Mouse (Mus musculus) forebrain, embryonic 12.5 days (tissue): ENCODE results near the gene Ccdc102a. TPM values are rescaled to one million over a fixed set of nuclear protein-coding genes. Genes with fewer than 3 reads are reported as not detected.

Experiments used
- ATAC-seq: fragments of 200-750 bp; cut with Nextera tagmentation; 2 replicates; pipeline ENCODE4 v1.8.0; 2017; ENCODE audit warnings: moderate TSS enrichment; ENCODE audit not compliant: low FRiP score
- H3K27ac ChIP-seq: fragments of 300-500 bp; sonication (generic); 2 replicates; pipeline ENCODE4 v1.5.1; 2016; ENCODE audit warnings: mild to moderate bottlenecking
- H3K27me3 ChIP-seq: fragments of 300-500 bp; sonication (generic); 2 replicates; pipeline ENCODE4 v1.6.1; 2016; ENCODE audit warnings: mild to moderate bottlenecking
- H3K36me3 ChIP-seq: fragments of 300-500 bp; sonication (generic); replicated peaks from 2 replicates; pipeline ENCODE4 v1.6.1; 2016; ENCODE audit warnings: mild to moderate bottlenecking
- H3K4me1 ChIP-seq: fragments of 300-500 bp; sonication (generic); 2 replicates; pipeline ENCODE4 v1.6.1; 2016
- H3K4me2 ChIP-seq: fragments of 300-500 bp; sonication (generic); 2 replicates; pipeline ENCODE4 v1.6.1; 2016; ENCODE audit warnings: mild to moderate bottlenecking, moderate library complexity
- H3K4me3 ChIP-seq: fragments of 300-500 bp; sonication (generic); replicated peaks from 2 replicates; pipeline ENCODE4 v1.5.1; 2016; ENCODE audit warnings: mild to moderate bottlenecking
- H3K9ac ChIP-seq: fragments of 300-500 bp; sonication (generic); 2 replicates; pipeline ENCODE4 v1.6.1; 2016; ENCODE audit warnings: mild to moderate bottlenecking
- H3K9me3 ChIP-seq: fragments of 300-500 bp; sonication (generic); 2 replicates; pipeline ENCODE4 v1.6.1; 2016
- WGBS: fragments of 180-500 bp; shearing (Covaris S2); methylation state at CpG from one replicate; pipeline ENCODE4 v1.1.7; 2016; 5-methylcytosine and 5-hydroxymethylcytosine counted together
- polyA plus RNA-seq: library from polyadenylated mRNA; unstranded; fragments of >200 nt; fragmentation: Nextera tagmentation; extraction: Ambion mirVana; gene quantifications from 2 replicates; pipeline ENCODE4 v1.2.1, GENCODE M21; 2016

The Ccdc102a gene
- polyA plus RNA-seq = 11.8 and 15.9 TPM in 2 replicates

- Histone ChIP-seq H3K4me1 (peaks cover 46% of the 10 kb centered on the region), H3K4me3 (peak within 1 kb of the TSS; percentile 69), H3K9ac (peak within 1 kb of the TSS; percentile 77), H3K4me2 (peak within 1 kb of the TSS; percentile 82), H3K9me3 (no peaks in the 10 kb centered on the region), H3K27ac (0 out of 2 replicates have a peak within 1 kb of the TSS, but pooled peaks have one; percentile 46), H3K27me3 (peaks cover 33% of the 10 kb centered on the region), H3K36me3 (no peaks in the 10 kb centered on the region)
- peak; percentile 45 for ATAC-seq
- 3% methylated on average over 38 of the region's 51 CpGs for WGBS
Measured at GRCm38 (mm10) chr8:94917851-94918495, at the start of gene Ccdc102a. Gene Ccdc102a (minus strand): TSS chr8:94918098.

- Histone ChIP-seq H3K36me3 (no peaks in the 10 kb centered on the region), H3K27ac (no peak overlapping the region), H3K9me3 (no peaks in the 10 kb centered on the region), H3K9ac (no peak overlapping the region), H3K4me3 (no peak overlapping the region), H3K4me2 (no peak overlapping the region), H3K27me3 (no peaks in the 10 kb centered on the region), H3K4me1 (no peaks in the 10 kb centered on the region)
- no peak for ATAC-seq
- WGBS = 73% methylated on average over 3 of the region's 3 CpGs
Measured at GRCm38 (mm10) chr8:94967554-94967953, 49.7 kb upstream of the Ccdc102a start.

- no peaks in the 10 kb centered on the region for H3K4me1 ChIP-seq
- no peak overlapping the region for H3K4me3 ChIP-seq
- H3K9ac ChIP-seq = no peak overlapping the region
- H3K27me3 ChIP-seq = no peaks in the 10 kb centered on the region
- ATAC-seq = no peak
- no peak overlapping the region for H3K4me2 ChIP-seq
- no peak overlapping the region; the same call in 1 of the 2 replicates for H3K27ac ChIP-seq
- H3K36me3 ChIP-seq = no peaks in the 10 kb centered on the region
- no peaks in the 10 kb centered on the region for H3K9me3 ChIP-seq
- 88% methylated on average over 4 of the region's 4 CpGs for WGBS
Measured at GRCm38 (mm10) chr8:94967071-94967470, 49.2 kb upstream of the Ccdc102a start.

- no peaks in the 10 kb centered on the region for H3K36me3 ChIP-seq
- 23% methylated on average over 7 of the region's 7 CpGs for WGBS
- no peak for ATAC-seq
Measured at GRCm38 (mm10) chr8:94966578-94966977, 48.7 kb upstream of the Ccdc102a start.

GRCm38 (mm10) chr8:94964828-94965227, 46.9 kb upstream of the Ccdc102a start:
- no peak overlapping the region for H3K27ac ChIP-seq
- no peak overlapping the region for H3K4me2 ChIP-seq
- ATAC-seq = no peak

More at GRCm38 (mm10) chr8:94966578-94966977, 48.7 kb upstream of the Ccdc102a start:
- Histone ChIP-seq H3K27me3 (no peaks in the 10 kb centered on the region), H3K4me3 (no peak overlapping the region), H3K9ac (no peak overlapping the region), H3K27ac (no peak overlapping the region), H3K9me3 (no peaks in the 10 kb centered on the region), H3K4me1 (no peaks in the 10 kb centered on the region), H3K4me2 (no peak overlapping the region)

GRCm38 (mm10) chr8:94962201-94962600, 44.3 kb upstream of the Ccdc102a start:
- no peak overlapping the region for H3K9ac ChIP-seq

More at GRCm38 (mm10) chr8:94964828-94965227, 46.9 kb upstream of the Ccdc102a start:
- Histone ChIP-seq H3K9ac (no peak overlapping the region), H3K27me3 (no peaks in the 10 kb centered on the region), H3K4me1 (no peaks in the 10 kb centered on the region), H3K36me3 (no peaks in the 10 kb centered on the region), H3K9me3 (no peaks in the 10 kb centered on the region), H3K4me3 (no peak overlapping the region)
- 80% methylated on average over 10 of the region's 10 CpGs for WGBS

GRCm38 (mm10) chr8:94956078-94956574, 38.2 kb upstream of the Ccdc102a start:
- no peak for ATAC-seq
- Histone ChIP-seq H3K9me3 (no peaks in the 10 kb centered on the region), H3K4me3 (no peak overlapping the region), H3K4me1 (no peaks in the 10 kb centered on the region), H3K36me3 (no peaks in the 10 kb centered on the region), H3K27ac (no peak overlapping the region), H3K4me2 (no peak overlapping the region), H3K9ac (no peak overlapping the region), H3K27me3 (no peaks in the 10 kb centered on the region)
- 96% methylated on average over 1 of the region's 1 CpGs for WGBS

More at GRCm38 (mm10) chr8:94962201-94962600, 44.3 kb upstream of the Ccdc102a start:
- WGBS = 84% methylated on average over 1 of the region's 1 CpGs
- no peaks in the 10 kb centered on the region for H3K4me1 ChIP-seq
- no peaks in the 10 kb centered on the region for H3K27me3 ChIP-seq
- no peaks in the 10 kb centered on the region for H3K9me3 ChIP-seq
- no peaks in the 10 kb centered on the region for H3K36me3 ChIP-seq
- no peak overlapping the region for H3K4me2 ChIP-seq
- H3K4me3 ChIP-seq = no peak overlapping the region
- H3K27ac ChIP-seq = no peak overlapping the region
- ATAC-seq = no peak

GRCm38 (mm10) chr8:94954921-94955758, 37.2 kb upstream of the Ccdc102a start:
- Histone ChIP-seq H3K27me3 (no peaks in the 10 kb centered on the region), H3K4me1 (no peaks in the 10 kb centered on the region), H3K4me2 (no peak overlapping the region), H3K4me3 (no peak overlapping the region), H3K27ac (no peak overlapping the region), H3K9me3 (no peaks in the 10 kb centered on the region), H3K9ac (no peak overlapping the region), H3K36me3 (no peaks in the 10 kb centered on the region)
- no peak for ATAC-seq
- WGBS = 52% methylated on average over 9 of the region's 9 CpGs

- Histone ChIP-seq H3K4me1 (no peaks in the 10 kb centered on the region), H3K27ac (no peak overlapping the region), H3K4me2 (no peak overlapping the region), H3K27me3 (no peaks in the 10 kb centered on the region), H3K4me3 (no peak overlapping the region), H3K9me3 (no peaks in the 10 kb centered on the region), H3K9ac (no peak overlapping the region), H3K36me3 (no peaks in the 10 kb centered on the region)
- ATAC-seq = no peak
- 79% methylated on average over 7 of the region's 7 CpGs for WGBS
Measured at GRCm38 (mm10) chr8:94954368-94954737, 36.5 kb upstream of the Ccdc102a start.

GRCm38 (mm10) chr8:94953624-94954367, 35.9 kb upstream of the Ccdc102a start:
- Histone ChIP-seq H3K27me3 (no peaks in the 10 kb centered on the region), H3K4me2 (no peak overlapping the region), H3K27ac (no peak overlapping the region), H3K4me1 (no peaks in the 10 kb centered on the region), H3K36me3 (no peaks in the 10 kb centered on the region), H3K4me3 (no peak overlapping the region), H3K9ac (no peak overlapping the region), H3K9me3 (no peaks in the 10 kb centered on the region)
- no peak for ATAC-seq
- 75% methylated on average over 7 of the region's 7 CpGs for WGBS

- Histone ChIP-seq H3K9me3 (no peaks in the 10 kb centered on the region), H3K4me3 (no peak overlapping the region), H3K9ac (no peak overlapping the region), H3K4me1 (no peaks in the 10 kb centered on the region), H3K27me3 (no peaks in the 10 kb centered on the region), H3K4me2 (no peak overlapping the region), H3K27ac (no peak overlapping the region), H3K36me3 (no peaks in the 10 kb centered on the region)
- ATAC-seq = no peak
- WGBS = 83% methylated on average over 5 of the region's 5 CpGs
Measured at GRCm38 (mm10) chr8:94952086-94952485, 34.2 kb upstream of the Ccdc102a start.

GRCm38 (mm10) chr8:94950458-94950857, 32.6 kb upstream of the Ccdc102a start:
- Histone ChIP-seq H3K4me2 (no peak overlapping the region), H3K27me3 (no peaks in the 10 kb centered on the region), H3K27ac (no peak overlapping the region), H3K9ac (no peak overlapping the region), H3K4me3 (no peak overlapping the region), H3K4me1 (peaks cover 6% of the 10 kb centered on the region), H3K9me3 (no peaks in the 10 kb centered on the region), H3K36me3 (no peaks in the 10 kb centered on the region)
- ATAC-seq = peak; percentile 40
- WGBS = 78% methylated on average over 5 of the region's 5 CpGs
